Mouse (Mus musculus) liver, embryonic 14.5 days (tissue): Measurements from ENCODE around the gene Ccdc162. TPM values are rescaled to one million over a fixed set of nuclear protein-coding genes. Genes with fewer than 3 reads are reported as not detected.

Experiments
- ATAC-seq: fragments of 200-750 bp; cut with Nextera tagmentation; 2 replicates; pipeline ENCODE4 v1.8.0; 2017; ENCODE audit warnings: moderate number of reproducible peaks, mild to moderate bottlenecking, moderate library complexity; ENCODE audit not compliant: insufficient read depth
- DNase-seq, 3 experiments: peaks; one replicate each; pipeline ENCODE4 v3.0.0-alpha.2; 2012 to 2013; ENCODE audit warnings: low read depth in 3 of 3, low spot score in 3 of 3
- H3K27ac ChIP-seq: fragments of 300-500 bp; sonication (generic); 2 replicates; pipeline ENCODE4 v1.5.1; 2014; ENCODE audit warnings: moderate library complexity, mild to moderate bottlenecking, control low read depth, inconsistent platforms
- H3K27me3 ChIP-seq: fragments of 300-500 bp; sonication (generic); 2 replicates; pipeline ENCODE4 v1.6.1; 2014; ENCODE audit warnings: mild to moderate bottlenecking, low read length, moderate library complexity; ENCODE audit not compliant: control insufficient read depth, insufficient read depth
- H3K36me3 ChIP-seq: fragments of 300-500 bp; sonication (generic); replicated peaks from 2 replicates; pipeline ENCODE4 v1.6.1; 2014; ENCODE audit warnings: low read depth; ENCODE audit not compliant: control insufficient read depth, insufficient read depth
- H3K4me1 ChIP-seq, 2 experiments: fragments of 200-500 bp in 1 of 2; fragments of 300-500 bp in 1 of 2; sonication (generic) in 1 of 2; replicated peaks; 2 replicates each; pipeline ENCODE4 v1.6.1; 2012 to 2014; ENCODE audit warnings: antibody characterized with exemption in 1 of 2, inconsistent platforms in 1 of 2, low read length in 1 of 2; ENCODE audit not compliant: control insufficient read depth in 2 of 2, insufficient read depth in 2 of 2
- H3K4me2 ChIP-seq: fragments of 300-500 bp; sonication (generic); 2 replicates; pipeline ENCODE4 v1.6.1; 2014; ENCODE audit warnings: low read depth, mild to moderate bottlenecking, control low read depth, moderate library complexity
- H3K4me3 ChIP-seq, 2 experiments: fragments of 200-500 bp in 1 of 2; fragments of 300-500 bp in 1 of 2; sonication (generic) in 1 of 2; 2 replicates each; pipeline ENCODE4 v1.5.1; 2012 to 2014; ENCODE audit warnings: low read depth in 2 of 2, low read length in 2 of 2, mild to moderate bottlenecking in 2 of 2, control low read depth in 1 of 2, inconsistent platforms in 1 of 2, moderate library complexity in 1 of 2; ENCODE audit not compliant: insufficient read depth in 1 of 2
- H3K9ac ChIP-seq: fragments of 300-500 bp; sonication (generic); replicated peaks from 2 replicates; pipeline ENCODE4 v1.6.1; 2014; ENCODE audit warnings: mild to moderate bottlenecking, control low read depth, moderate library complexity
- H3K9me3 ChIP-seq: fragments of 300-500 bp; sonication (generic); 2 replicates; pipeline ENCODE4 v1.6.1; 2016; ENCODE audit warnings: low read length, mixed read lengths; ENCODE audit not compliant: control insufficient read depth
- CTCF ChIP-seq: IDR thresholded peaks from 2 replicates; pipeline ENCODE4 v1.5.1; 2016; ENCODE audit warnings: antibody characterized with exemption, low read depth, control low read depth
- EP300 ChIP-seq: IDR thresholded peaks from 2 replicates; pipeline ENCODE4 v1.6.1; 2016; ENCODE audit warnings: antibody characterized with exemption, low read depth
- WGBS: fragments of 180-500 bp; shearing (Covaris S2); extraction: QIAGEN DNeasy Blood & Tissue Kit; methylation state at CpG from one replicate; pipeline ENCODE4 v1.1.7; 2014; ENCODE audit not compliant: insufficient replicate concordance; 5-methylcytosine and 5-hydroxymethylcytosine counted together
- polyA plus RNA-seq, 2 experiments: library from polyadenylated mRNA; depleted of rRNA in 1 of 2; stranded (reverse) in 1 of 2; unstranded in 1 of 2; fragments of >200 nt; fragmentation: Nextera tagmentation in 1 of 2; extraction: Ambion mirVana in 1 of 2; gene quantifications; 2 replicates each; pipeline versions ENCODE4 v1.2.1 to v1.2.3; 2012 to 2014

Gene Ccdc162
- polyA plus RNA-seq, 2 experiments: 0.07 to 0.10 TPM

DNA sequence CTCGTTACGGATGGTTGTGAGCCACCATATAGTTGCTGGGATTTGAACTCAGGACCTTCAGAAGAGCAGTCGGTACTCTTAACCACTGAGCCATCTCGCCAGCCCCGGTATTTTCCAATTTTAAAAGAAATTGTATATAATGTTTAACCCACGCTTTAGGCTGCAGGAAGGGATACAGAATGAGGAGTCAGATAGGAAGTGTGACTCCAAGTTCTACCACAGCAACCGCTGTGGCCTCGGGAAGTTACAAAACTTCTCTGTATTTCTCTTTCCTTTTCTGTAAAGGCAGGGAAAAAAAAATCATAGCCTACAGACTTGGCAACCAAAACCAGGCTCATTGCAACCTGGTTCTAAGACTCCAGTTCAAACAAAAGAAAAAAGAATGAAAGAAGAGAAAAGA, 122.0 kb downstream of the Ccdc162 start:
- no peaks in the 10 kb centered on the region for H3K36me3 ChIP-seq
- DNase-seq (no peak), ATAC-seq (no peak)
- no peak overlapping the region for H3K27ac ChIP-seq
- H3K9ac ChIP-seq: no peak overlapping the region
- H3K4me2 ChIP-seq: no peak overlapping the region
- H3K4me3 ChIP-seq: no peak overlapping the region
- H3K27me3 ChIP-seq: no peaks in the 10 kb centered on the region
- H3K9me3 ChIP-seq: no peaks in the 10 kb centered on the region
- no peak for TF ChIP-seq CTCF
- no peak for TF ChIP-seq EP300
- WGBS: 46% methylated on average over 8 of the region's 8 CpGs
- peaks cover 0 to 7% of the 10 kb centered on the region in 2 experiments; a peak in 2 of 4 replicates for H3K4me1 ChIP-seq

DNA sequence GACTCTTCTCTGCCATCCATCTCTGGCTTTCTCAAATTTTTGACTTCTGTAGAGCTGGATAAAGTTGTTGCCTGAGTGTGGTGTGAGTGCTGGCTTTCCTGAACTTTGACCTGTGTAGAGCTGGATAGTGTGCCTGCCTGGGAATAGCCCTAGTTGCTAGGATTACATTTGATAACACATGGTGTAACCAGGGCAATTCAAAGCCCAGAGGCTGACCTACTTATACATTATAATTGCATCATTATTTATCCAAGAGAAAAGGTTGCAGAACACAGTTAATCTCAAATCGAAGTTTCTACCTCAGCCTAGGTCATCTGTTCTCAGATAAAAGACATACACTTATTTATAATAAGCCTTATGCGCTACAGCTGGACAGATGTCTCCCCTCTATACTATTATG, 127.8 kb downstream of the Ccdc162 start:
- Histone ChIP-seq H3K27ac (no peak overlapping the region), H3K9me3 (no peaks in the 10 kb centered on the region), H3K4me3 (no peak overlapping the region), H3K36me3 (no peaks in the 10 kb centered on the region), H3K4me1 (no peaks in the 10 kb centered on the region), H3K9ac (no peak overlapping the region), H3K4me2 (no peak overlapping the region), H3K27me3 (no peaks in the 10 kb centered on the region)
- no peak for DNase-seq
- ATAC-seq: peak; percentile 52; the same call in 1 of the 2 replicates
- WGBS: 72% methylated on average over 2 of the region's 2 CpGs
- TF ChIP-seq EP300 (no peak), CTCF (no peak)

DNA sequence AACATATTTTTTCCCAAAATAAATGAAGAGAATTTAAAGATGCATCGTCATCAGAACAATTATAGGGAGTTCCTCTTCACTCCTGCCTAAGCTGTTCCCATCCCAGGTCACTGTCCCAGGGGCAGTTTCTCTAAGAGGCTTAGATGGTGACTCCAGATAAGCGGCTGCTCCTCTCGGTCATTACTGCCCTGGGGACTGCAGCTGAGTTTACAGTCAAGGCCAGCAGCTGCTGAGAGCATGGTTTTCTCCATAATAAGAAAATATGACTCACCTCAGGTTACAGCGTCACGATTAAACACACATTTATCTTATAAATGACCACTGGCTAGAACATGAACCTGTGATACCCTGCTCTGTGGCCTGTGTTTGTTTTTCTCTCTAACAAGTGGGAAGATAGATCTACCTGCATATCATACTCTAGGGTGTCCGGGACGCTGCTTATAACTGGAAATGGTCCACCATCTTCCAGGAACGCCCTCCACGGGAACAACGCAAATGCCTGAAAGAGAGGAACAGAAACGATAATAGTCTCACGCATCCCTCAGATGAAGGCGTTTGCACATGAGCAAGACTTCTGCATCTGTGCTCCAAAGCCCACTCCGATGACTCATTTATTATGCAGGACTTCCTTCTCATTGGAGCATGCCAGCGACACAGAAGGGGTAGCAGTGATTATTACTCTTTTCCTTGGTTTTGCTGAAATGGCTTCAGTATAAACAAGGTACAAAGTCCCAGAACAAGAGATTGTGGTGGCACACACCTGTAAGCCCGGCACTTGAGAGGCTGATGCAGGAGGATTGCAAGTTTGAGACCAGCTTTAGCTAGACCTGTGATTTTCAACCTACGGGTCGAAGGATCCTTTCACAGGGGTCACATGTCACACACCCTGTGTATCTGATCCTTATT, 129.2 kb downstream of the Ccdc162 start:
- Histone ChIP-seq H3K9ac (no peak overlapping the region), H3K4me2 (no peak overlapping the region), H3K27ac (no peak overlapping the region), H3K36me3 (no peaks in the 10 kb centered on the region), H3K4me1 (no peaks in the 10 kb centered on the region), H3K4me3 (no peak overlapping the region), H3K27me3 (no peaks in the 10 kb centered on the region), H3K9me3 (no peaks in the 10 kb centered on the region)
- 55% methylated on average over 18 of the region's 18 CpGs for WGBS
- no peak for DNase-seq
- no peak for ATAC-seq
- no peak for TF ChIP-seq EP300
- no peak for TF ChIP-seq CTCF

DNA sequence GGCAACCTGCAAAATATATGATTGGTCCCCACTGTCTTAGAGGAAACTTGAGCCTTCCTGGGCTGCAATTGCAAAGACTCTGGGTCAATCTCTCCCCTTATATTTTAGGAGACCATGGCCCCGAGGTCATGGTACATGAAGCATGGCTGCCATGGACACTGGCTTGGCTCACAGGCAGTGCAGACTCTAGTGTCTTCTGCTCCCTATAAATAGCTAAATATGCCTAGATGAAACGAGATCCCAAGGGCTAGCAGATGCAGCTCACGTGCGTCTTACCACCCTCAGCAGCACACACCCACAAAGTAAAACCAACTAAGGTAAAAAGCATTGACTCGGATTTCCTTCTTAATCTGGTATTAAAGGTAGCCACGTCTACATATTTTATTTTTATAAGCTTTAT, 133.1 kb downstream of the Ccdc162 start:
- Histone ChIP-seq H3K4me2 (no peak overlapping the region), H3K4me1 (no peaks in the 10 kb centered on the region), H3K9me3 (no peaks in the 10 kb centered on the region), H3K27me3 (no peaks in the 10 kb centered on the region), H3K36me3 (no peaks in the 10 kb centered on the region), H3K27ac (no peak overlapping the region), H3K4me3 (no peak overlapping the region), H3K9ac (no peak overlapping the region)
- DNase-seq (no peak), ATAC-seq (no peak)
- no peak for TF ChIP-seq EP300
- TF ChIP-seq CTCF: no peak
- 49% methylated on average over 6 of the region's 6 CpGs for WGBS

DNA sequence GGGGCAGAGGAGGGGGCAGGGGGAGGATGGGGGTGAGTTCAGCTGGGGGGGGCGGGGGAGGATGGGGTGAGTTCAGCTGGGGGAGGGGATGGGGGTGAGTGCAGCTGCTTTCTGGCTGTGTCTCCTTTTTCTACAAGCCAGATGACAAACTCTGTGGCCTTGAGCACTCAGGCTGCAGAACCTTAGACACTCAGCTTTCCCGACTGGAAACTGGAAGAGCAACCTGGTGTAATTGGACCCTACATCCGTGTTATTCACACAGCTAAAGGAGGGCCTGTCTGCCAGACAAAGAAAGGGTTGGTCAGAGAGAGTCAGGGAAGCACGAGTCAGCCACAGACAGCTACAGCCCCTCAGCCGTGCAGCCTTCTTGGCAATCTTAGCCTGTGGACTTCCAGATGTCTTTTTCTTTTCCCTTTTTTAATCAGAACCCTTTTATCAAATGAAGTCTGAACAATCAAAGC, 133.5 kb downstream of the Ccdc162 start:
- Histone ChIP-seq H3K36me3 (no peaks in the 10 kb centered on the region), H3K9me3 (no peaks in the 10 kb centered on the region), H3K4me2 (no peak overlapping the region), H3K27ac (no peak overlapping the region), H3K4me3 (no peak overlapping the region), H3K27me3 (no peaks in the 10 kb centered on the region), H3K4me1 (no peaks in the 10 kb centered on the region), H3K9ac (no peak overlapping the region)
- DNase-seq: no peak
- TF ChIP-seq CTCF (no peak), EP300 (no peak)
- WGBS: 33% methylated on average over 4 of the region's 5 CpGs
- ATAC-seq: no peak
